Mouse (Mus musculus) midbrain, embryonic 11.5 days (tissue): ENCODE data around the gene March1. TPM values are rescaled to one million over a fixed set of nuclear protein-coding genes. Genes with fewer than 3 reads are reported as not detected.

ENCODE experiments used
- ATAC-seq: fragments of 200-750 bp; cut with Nextera tagmentation; 2 replicates; pipeline ENCODE4 v1.8.0; 2017; ENCODE audit warnings: moderate TSS enrichment, moderate library complexity; ENCODE audit not compliant: low FRiP score
- DNase-seq: peaks from one replicate; pipeline ENCODE4 v3.0.0; 2015; ENCODE audit warnings: low spot score; ENCODE audit errors: missing footprints
- H3K27ac ChIP-seq: fragments of 300-500 bp; sonication (generic); 2 replicates; pipeline ENCODE4 v1.5.1; 2014; ENCODE audit warnings: low read depth, low read length
- H3K27me3 ChIP-seq: fragments of 300-500 bp; sonication (generic); 2 replicates; pipeline ENCODE4 v1.6.1; 2014; ENCODE audit warnings: mild to moderate bottlenecking, low read length, moderate library complexity, mixed read lengths; ENCODE audit not compliant: control insufficient read depth, insufficient read depth
- H3K36me3 ChIP-seq: fragments of 300-500 bp; sonication (generic); 2 replicates; pipeline ENCODE4 v1.6.1; 2014; ENCODE audit warnings: mild to moderate bottlenecking, low read length, moderate library complexity, mixed read lengths; ENCODE audit not compliant: control insufficient read depth, insufficient read depth
- H3K4me1 ChIP-seq: fragments of 300-500 bp; sonication (generic); 2 replicates; pipeline ENCODE4 v1.6.1; 2014; ENCODE audit warnings: low read length; ENCODE audit not compliant: control insufficient read depth, insufficient read depth
- H3K4me2 ChIP-seq: fragments of 300-500 bp; sonication (generic); 2 replicates; pipeline ENCODE4 v1.6.1; 2014; ENCODE audit warnings: mild to moderate bottlenecking, moderate library complexity
- H3K4me3 ChIP-seq: fragments of 300-500 bp; sonication (generic); 2 replicates; pipeline ENCODE4 v1.5.1; 2014; ENCODE audit warnings: low read depth, low read length
- H3K9ac ChIP-seq: fragments of 300-500 bp; sonication (generic); 2 replicates; pipeline ENCODE4 v1.6.1; 2014; ENCODE audit warnings: low read length
- H3K9me3 ChIP-seq: fragments of 300-500 bp; sonication (generic); 2 replicates; pipeline ENCODE4 v1.6.1; 2016; ENCODE audit warnings: low read length; ENCODE audit not compliant: control insufficient read depth
- WGBS: fragments of 180-500 bp; shearing (Covaris S2); extraction: QIAGEN DNeasy Blood & Tissue Kit; methylation state at CpG from one replicate; pipeline ENCODE4 v1.1.7; 2014; 5-methylcytosine and 5-hydroxymethylcytosine counted together
- polyA plus RNA-seq: library from polyadenylated mRNA; unstranded; fragments of >200 nt; fragmentation: Nextera tagmentation; extraction: Ambion mirVana; gene quantifications from 2 replicates; pipeline ENCODE4 v1.2.1, GENCODE M21; 2014

March1 gene
- polyA plus RNA-seq, 1 experiment from 2014 or later = 7.4 TPM

DNA sequence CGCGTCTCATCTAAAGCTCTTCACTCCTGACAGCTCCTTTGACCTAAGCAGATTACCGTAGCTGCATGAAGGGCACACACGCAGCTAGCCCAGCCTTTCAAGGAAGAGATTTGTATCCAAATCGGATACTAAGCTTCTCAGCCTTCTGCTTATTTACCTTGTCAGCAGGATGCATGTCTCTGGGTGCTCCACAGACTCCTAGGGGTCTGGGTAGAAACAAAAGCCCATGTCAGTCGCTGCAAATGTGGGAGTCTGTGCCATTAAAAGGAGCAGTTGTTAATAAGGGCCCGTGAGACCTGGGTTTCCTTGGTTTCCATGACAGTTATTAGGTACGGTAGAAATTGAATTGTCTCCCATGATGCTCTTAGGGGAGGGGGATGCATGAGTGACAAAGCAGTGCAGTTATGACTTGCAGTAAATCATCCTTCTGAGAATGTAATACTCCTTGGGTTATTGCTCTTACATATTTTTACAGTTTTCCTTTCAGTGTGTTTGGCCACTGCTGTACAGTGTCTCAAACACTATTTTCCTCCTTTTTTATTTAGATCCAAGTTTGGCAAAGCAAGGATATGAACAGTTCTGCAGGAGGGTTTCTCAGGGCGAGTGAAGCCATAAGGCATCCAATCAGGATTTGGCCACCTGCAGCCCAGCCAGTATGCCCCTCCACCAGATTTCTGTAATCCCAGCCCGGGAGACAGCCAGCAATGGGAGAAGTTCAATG, 349.0 kb downstream of the March1 start:
- peaks cover 9% of the 10 kb centered on the region; the same call in 1 of the 2 replicates for H3K4me1 ChIP-seq
- WGBS = under 1% methylated on average over 10 of the region's 10 CpGs
- ATAC-seq (peak; percentile 90), DNase-seq (peak; percentile 93)
- no peaks in the 10 kb centered on the region; the same call in 1 of the 2 replicates for H3K27me3 ChIP-seq
- no peaks in the 10 kb centered on the region for H3K9me3 ChIP-seq
- peak overlapping the region; percentile 53 for H3K27ac ChIP-seq
- H3K4me3 ChIP-seq = peak overlapping the region; percentile 4; the same call in 1 of the 2 replicates
- 0 out of 2 replicates have a peak overlapping the region, but pooled peaks have one; percentile 22 for H3K9ac ChIP-seq
- peak overlapping the region; percentile 39 for H3K4me2 ChIP-seq
- H3K36me3 ChIP-seq = no peaks in the 10 kb centered on the region

DNA sequence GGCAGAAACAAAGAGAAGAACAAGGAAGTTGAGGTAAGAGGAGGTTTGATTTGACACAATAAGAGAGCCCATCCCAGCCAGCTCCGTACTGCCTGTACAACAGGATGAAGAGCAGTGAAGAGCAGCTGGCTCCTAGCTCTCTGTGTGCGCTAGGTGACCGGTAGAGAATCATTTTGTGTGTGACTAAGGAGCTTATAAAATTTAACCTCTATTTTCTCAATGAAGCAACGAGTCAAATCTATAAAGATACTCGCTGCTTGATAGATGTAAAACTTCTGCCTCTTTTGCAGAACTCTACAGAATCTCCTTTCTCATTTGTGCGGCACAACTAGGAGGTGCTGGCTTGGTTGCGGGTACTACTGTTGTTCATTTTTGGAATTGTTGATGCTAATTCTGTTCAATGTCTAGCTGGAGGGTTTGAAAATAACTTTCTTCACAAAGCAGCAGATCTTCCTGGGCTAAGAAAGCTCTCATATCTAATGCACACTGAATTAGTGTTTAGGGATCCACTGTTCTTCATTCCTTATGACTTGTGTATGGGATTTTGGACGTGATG, 349.6 kb downstream of the March1 start:
- Histone ChIP-seq H3K27ac (peak overlapping the region; percentile 28; the same call in 1 of the 2 replicates), H3K4me2 (peak overlapping the region; percentile 39)
- no peak for ATAC-seq

DNA sequence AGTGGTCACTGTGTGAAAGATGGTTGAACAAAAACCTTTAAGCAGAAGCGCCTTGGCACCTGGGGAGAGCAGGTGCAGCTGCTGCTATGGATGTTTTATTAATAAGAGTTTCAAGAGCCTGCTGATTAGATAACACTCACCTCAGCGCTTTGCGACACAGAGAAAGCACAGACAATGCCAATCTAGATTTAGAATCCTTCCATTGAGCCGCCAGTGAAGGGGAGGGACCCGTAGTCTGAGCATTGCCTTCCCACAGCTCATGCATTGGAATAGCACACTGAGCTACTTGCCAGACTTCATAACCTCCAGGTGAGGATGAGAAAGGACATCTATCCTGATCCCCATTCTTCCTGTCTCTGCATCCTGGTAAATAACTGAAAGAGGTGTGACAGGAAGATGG, 359.2 kb downstream of the March1 start:
- Histone ChIP-seq H3K27me3 (no peaks in the 10 kb centered on the region), H3K4me3 (no peak overlapping the region), H3K9me3 (no peaks in the 10 kb centered on the region), H3K4me1 (no peaks in the 10 kb centered on the region), H3K4me2 (no peak overlapping the region), H3K9ac (no peak overlapping the region), H3K36me3 (no peaks in the 10 kb centered on the region), H3K27ac (no peak overlapping the region)
- WGBS = 69% methylated on average over 5 of the region's 5 CpGs
- peak; percentile 21 for DNase-seq
- ATAC-seq = no peak

More for the DNA sequence above, 349.6 kb downstream of the March1 start:
- Histone ChIP-seq H3K9me3 (no peaks in the 10 kb centered on the region), H3K9ac (no peak overlapping the region), H3K27me3 (no peaks in the 10 kb centered on the region; the same call in 1 of the 2 replicates), H3K36me3 (no peaks in the 10 kb centered on the region), H3K4me3 (peak overlapping the region; percentile 4), H3K4me1 (peaks cover 9% of the 10 kb centered on the region; the same call in 1 of the 2 replicates)
- 21% methylated on average over 8 of the region's 8 CpGs for WGBS
- DNase-seq = peak; percentile 87

DNA sequence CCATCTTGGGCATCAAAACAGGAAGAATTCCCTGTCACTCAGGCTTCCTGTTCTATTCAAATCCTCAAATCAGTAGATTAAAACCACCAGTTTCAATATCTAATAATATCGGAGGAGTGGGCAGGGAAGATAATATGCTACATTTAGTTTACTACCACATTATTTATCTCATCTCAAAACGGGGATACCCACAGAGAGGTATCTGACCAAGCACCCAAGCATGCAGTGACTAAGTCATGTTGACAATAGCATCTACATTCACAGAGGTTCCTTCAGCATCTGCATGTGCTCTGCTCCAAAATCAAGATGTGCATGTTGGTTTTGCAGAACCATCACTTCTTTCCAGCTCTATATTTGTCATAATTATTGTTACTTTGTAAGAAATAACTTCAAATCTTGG, 364.3 kb downstream of the March1 start:
- Histone ChIP-seq H3K4me2 (no peak overlapping the region), H3K4me3 (no peak overlapping the region), H3K4me1 (no peaks in the 10 kb centered on the region), H3K27ac (no peak overlapping the region), H3K27me3 (no peaks in the 10 kb centered on the region), H3K36me3 (no peaks in the 10 kb centered on the region), H3K9ac (no peak overlapping the region), H3K9me3 (no peaks in the 10 kb centered on the region)
- no peak for DNase-seq
- no peak for ATAC-seq
- WGBS = 77% methylated on average over 2 of the region's 2 CpGs

DNA sequence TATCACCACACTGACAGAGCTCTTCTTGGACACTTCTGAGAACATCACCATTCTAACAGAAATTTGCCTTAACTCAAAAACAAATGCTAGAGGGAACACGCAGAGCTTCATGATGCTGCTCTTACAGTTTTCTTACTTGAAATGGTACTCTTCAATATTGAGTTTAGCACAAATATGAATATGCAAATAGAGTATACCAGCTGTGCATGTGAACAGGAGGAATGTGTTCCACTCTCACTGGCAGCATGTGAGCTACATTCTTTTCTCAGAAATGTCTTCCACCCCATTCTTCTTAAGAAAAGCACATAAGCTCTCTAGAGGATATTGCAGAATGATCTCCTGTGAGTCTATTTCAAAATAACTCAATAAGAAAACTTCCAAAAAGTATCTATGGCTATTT, 370.0 kb downstream of the March1 start:
- Histone ChIP-seq H3K9ac (no peak overlapping the region), H3K4me1 (no peaks in the 10 kb centered on the region), H3K27me3 (no peaks in the 10 kb centered on the region), H3K4me3 (no peak overlapping the region), H3K36me3 (no peaks in the 10 kb centered on the region), H3K4me2 (no peak overlapping the region), H3K27ac (no peak overlapping the region), H3K9me3 (no peaks in the 10 kb centered on the region)
- no peak for ATAC-seq
- peak; percentile 28 for DNase-seq
- WGBS = 82% methylated on average over 1 of the region's 1 CpGs

DNA sequence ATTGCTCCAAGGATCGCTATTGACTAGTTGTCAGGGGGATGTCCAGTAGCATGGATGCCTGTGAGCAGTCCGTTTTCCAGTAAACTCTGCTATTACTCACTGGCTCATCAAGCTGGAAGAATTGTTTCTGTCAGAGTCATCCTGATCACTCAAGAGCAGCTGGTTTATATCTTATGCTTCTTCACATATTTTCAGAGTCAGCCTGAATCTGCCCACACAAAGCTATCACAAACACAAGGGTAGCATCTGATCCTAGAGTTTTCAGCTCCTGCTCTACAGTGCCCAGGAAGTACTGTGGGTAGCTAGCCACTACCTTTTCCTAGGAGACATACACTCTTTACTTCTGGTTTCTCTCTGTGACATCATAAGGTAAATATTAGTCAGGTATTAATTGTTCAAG, 405.1 kb downstream of the March1 start:
- H3K9ac ChIP-seq = no peak overlapping the region
- no peak for DNase-seq
- H3K4me1 ChIP-seq = no peaks in the 10 kb centered on the region
- H3K4me3 ChIP-seq = no peak overlapping the region
- WGBS = 81% methylated on average over 2 of the region's 2 CpGs
- no peak overlapping the region for H3K4me2 ChIP-seq
- ATAC-seq = no peak
- no peaks in the 10 kb centered on the region for H3K9me3 ChIP-seq
- H3K27me3 ChIP-seq = no peaks in the 10 kb centered on the region
- H3K27ac ChIP-seq = no peak overlapping the region
- no peaks in the 10 kb centered on the region for H3K36me3 ChIP-seq

DNA sequence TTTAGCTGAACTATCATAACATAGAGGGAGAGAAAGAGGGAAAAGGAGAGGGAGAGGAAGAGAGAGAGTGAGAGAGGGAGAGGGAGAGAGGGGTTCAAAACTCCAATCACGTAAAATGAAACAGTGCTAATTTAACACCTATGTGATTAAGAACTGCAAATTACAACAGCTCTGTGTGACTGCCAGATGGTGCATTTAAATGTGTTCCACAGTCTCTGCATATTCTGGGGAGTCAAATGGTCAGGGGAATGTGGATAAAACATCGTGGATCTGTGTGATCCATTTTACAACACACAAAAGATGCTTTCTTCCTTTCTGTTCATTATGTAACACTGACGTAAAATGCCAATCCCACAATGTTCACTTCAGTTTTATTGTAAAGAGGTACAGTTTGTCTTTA, 416.0 kb downstream of the March1 start:
- Histone ChIP-seq H3K9ac (no peak overlapping the region), H3K4me3 (no peak overlapping the region), H3K4me1 (no peaks in the 10 kb centered on the region), H3K36me3 (no peaks in the 10 kb centered on the region), H3K4me2 (no peak overlapping the region), H3K27ac (no peak overlapping the region), H3K9me3 (no peaks in the 10 kb centered on the region), H3K27me3 (no peaks in the 10 kb centered on the region)
- 87% methylated on average over 3 of the region's 3 CpGs for WGBS
- peak; percentile 39 for DNase-seq
- no peak for ATAC-seq

DNA sequence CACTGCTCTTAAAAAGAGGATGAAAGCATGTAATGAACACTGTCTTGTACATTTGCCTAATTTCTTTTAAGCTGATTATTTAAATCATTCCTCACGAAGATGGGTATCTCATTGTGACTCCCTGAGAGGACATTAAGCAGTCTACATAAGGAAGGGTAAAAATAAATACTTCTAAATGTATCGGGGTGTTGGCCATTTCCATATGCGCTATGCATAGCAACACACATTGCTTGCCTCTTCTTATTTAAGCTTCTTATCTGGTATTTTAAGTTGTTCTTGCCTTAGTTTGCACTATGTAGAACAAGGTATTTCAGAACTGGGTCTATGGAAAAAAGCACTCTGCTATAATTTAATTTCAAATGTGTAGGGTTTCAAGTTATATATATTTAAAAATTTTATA, 416.7 kb downstream of the March1 start:
- no peak overlapping the region for H3K4me2 ChIP-seq
- H3K4me1 ChIP-seq = no peaks in the 10 kb centered on the region
- no peaks in the 10 kb centered on the region for H3K36me3 ChIP-seq
- ATAC-seq = no peak
- peak; percentile 8 for DNase-seq
- H3K4me3 ChIP-seq = no peak overlapping the region
- H3K9me3 ChIP-seq = no peaks in the 10 kb centered on the region
- no peak overlapping the region for H3K27ac ChIP-seq
- H3K9ac ChIP-seq = no peak overlapping the region
- WGBS = 89% methylated on average over 3 of the region's 3 CpGs
- H3K27me3 ChIP-seq = no peaks in the 10 kb centered on the region

DNA sequence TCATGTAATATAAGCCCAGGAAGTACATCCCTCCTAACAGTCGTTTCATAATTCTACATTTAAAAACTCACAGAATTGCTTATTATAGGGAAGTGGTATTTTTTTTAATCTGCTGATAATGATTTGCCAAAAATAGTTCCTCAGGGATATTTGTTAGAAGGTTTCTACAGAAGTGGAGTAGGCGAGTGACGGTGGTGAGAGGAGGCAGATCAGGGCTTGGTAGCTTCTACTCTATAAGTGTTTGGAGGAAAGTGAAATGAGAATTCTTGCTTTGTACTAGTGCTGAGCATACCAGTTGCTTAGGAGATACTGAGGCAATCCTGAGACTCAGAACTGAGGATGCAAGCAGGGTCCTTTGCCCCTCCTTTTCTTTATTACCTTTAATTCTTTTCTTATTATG, 476.5 kb downstream of the March1 start:
- 91% methylated on average over 3 of the region's 3 CpGs for WGBS
- no peaks in the 10 kb centered on the region for H3K4me1 ChIP-seq
- no peaks in the 10 kb centered on the region for H3K27me3 ChIP-seq
- ATAC-seq (no peak), DNase-seq (no peak)
- H3K4me3 ChIP-seq = no peak overlapping the region
- no peak overlapping the region for H3K27ac ChIP-seq
- H3K4me2 ChIP-seq = no peak overlapping the region
- H3K9ac ChIP-seq = no peak overlapping the region
- H3K9me3 ChIP-seq = no peaks in the 10 kb centered on the region
- H3K36me3 ChIP-seq = no peaks in the 10 kb centered on the region
